Mouse (Mus musculus): ENCODE data around the gene Dnajc14. TPM values are rescaled to one million over a fixed set of nuclear protein-coding genes. Genes with fewer than 3 reads are reported as not detected.

Dnajc14 gene
- polyA plus RNA-seq (2014; fragmentation: Illumina TruSeq; extraction: RNeasy Lipid Tissue Mini Kit (QIAGEN cat#74804); ENCODE audit: low read depth, low replicate concordance) = 33.2 TPM

GRCm38 (mm10) chr10:128803771-128804270 lies at the start of gene Dnajc14:
Gene Dnajc14, plus strand, starts transcription at chr10:128804062.

GRCm38 (mm10) chr10:128790398-128791124 lies 13.3 kb upstream of the Dnajc14 start, which contains the start of gene Mmp19:
Gene Mmp19, plus strand, starts transcription at chr10:128790910.

GRCm38 (mm10) chr10:128804271-128805091 lies 619 bp downstream of the Dnajc14 start, which contains the start of gene Tmem198b:
Gene Tmem198b, minus strand, starts transcription at chr10:128804370.

GRCm38 (mm10) chr10:128817033-128817432 lies 13.2 kb downstream of the Dnajc14 start, which contains the start of gene Sarnp:
Gene Sarnp, plus strand, starts transcription at chr10:128817333.

GRCm38 (mm10) chr10:128821358-128822056 lies 17.6 kb downstream of the Dnajc14 start, which contains the start of gene Ormdl2:
Gene Ormdl2, minus strand, starts transcription at chr10:128821645.

Other genes with a start within 250 kb of the Dnajc14 start
- 69.1 TPM for gene Pa2g4, start 238.1 kb upstream of the Dnajc14 start, polyA plus RNA-seq (2014; fragmentation: Illumina TruSeq; extraction: RNeasy Lipid Tissue Mini Kit (QIAGEN cat#74804); ENCODE audit: low read depth, low replicate concordance)
- 28.2 TPM for gene Erbb3, start 214.4 kb upstream of the Dnajc14 start, polyA plus RNA-seq (2014; fragmentation: Illumina TruSeq; extraction: RNeasy Lipid Tissue Mini Kit (QIAGEN cat#74804); ENCODE audit: low read depth, low replicate concordance)
- 7.0 TPM for gene Rps26, start 177.3 kb upstream of the Dnajc14 start, polyA plus RNA-seq (2014; fragmentation: Illumina TruSeq; extraction: RNeasy Lipid Tissue Mini Kit (QIAGEN cat#74804); ENCODE audit: low read depth, low replicate concordance)
- 1.1 TPM for gene Ikzf4, start 158.1 kb upstream of the Dnajc14 start, polyA plus RNA-seq (2014; fragmentation: Illumina TruSeq; extraction: RNeasy Lipid Tissue Mini Kit (QIAGEN cat#74804); ENCODE audit: low read depth, low replicate concordance)
- gene Suox, start 130.0 kb upstream of the Dnajc14 start, polyA plus RNA-seq (2014; fragmentation: Illumina TruSeq; extraction: RNeasy Lipid Tissue Mini Kit (QIAGEN cat#74804); ENCODE audit: low read depth, low replicate concordance) = 25.8 TPM
- gene Rab5b, start 107.8 kb upstream of the Dnajc14 start, polyA plus RNA-seq (2014; fragmentation: Illumina TruSeq; extraction: RNeasy Lipid Tissue Mini Kit (QIAGEN cat#74804); ENCODE audit: low read depth, low replicate concordance) = 128 TPM
- not detected for gene Pmel, start 99.9 kb upstream of the Dnajc14 start, polyA plus RNA-seq (2014; fragmentation: Illumina TruSeq; extraction: RNeasy Lipid Tissue Mini Kit (QIAGEN cat#74804); ENCODE audit: low read depth, low replicate concordance)
- 8.1 TPM for gene Cdk2, start 99.0 kb upstream of the Dnajc14 start, polyA plus RNA-seq (2014; fragmentation: Illumina TruSeq; extraction: RNeasy Lipid Tissue Mini Kit (QIAGEN cat#74804); ENCODE audit: low read depth, low replicate concordance)
- 8.3 TPM for gene Dgka, start 59.2 kb upstream of the Dnajc14 start, polyA plus RNA-seq (2014; fragmentation: Illumina TruSeq; extraction: RNeasy Lipid Tissue Mini Kit (QIAGEN cat#74804); ENCODE audit: low read depth, low replicate concordance)
- gene Pym1, start 56.2 kb upstream of the Dnajc14 start, polyA plus RNA-seq (2014; fragmentation: Illumina TruSeq; extraction: RNeasy Lipid Tissue Mini Kit (QIAGEN cat#74804); ENCODE audit: low read depth, low replicate concordance) = 0.57 TPM
- 0.36 TPM for gene Mmp19, start 13.2 kb upstream of the Dnajc14 start, polyA plus RNA-seq (2014; fragmentation: Illumina TruSeq; extraction: RNeasy Lipid Tissue Mini Kit (QIAGEN cat#74804); ENCODE audit: low read depth, low replicate concordance)
- 2.6 TPM for gene Tmem198b, start 308 bp downstream of the Dnajc14 start, polyA plus RNA-seq (2014; fragmentation: Illumina TruSeq; extraction: RNeasy Lipid Tissue Mini Kit (QIAGEN cat#74804); ENCODE audit: low read depth, low replicate concordance)
- 248 TPM for gene Sarnp, start 13.3 kb downstream of the Dnajc14 start, polyA plus RNA-seq (2014; fragmentation: Illumina TruSeq; extraction: RNeasy Lipid Tissue Mini Kit (QIAGEN cat#74804); ENCODE audit: low read depth, low replicate concordance)
- gene Ormdl2, start 17.6 kb downstream of the Dnajc14 start, polyA plus RNA-seq (2014; fragmentation: Illumina TruSeq; extraction: RNeasy Lipid Tissue Mini Kit (QIAGEN cat#74804); ENCODE audit: low read depth, low replicate concordance) = 130 TPM
- 3.1 TPM for gene Gdf11, start 87.7 kb downstream of the Dnajc14 start, polyA plus RNA-seq (2014; fragmentation: Illumina TruSeq; extraction: RNeasy Lipid Tissue Mini Kit (QIAGEN cat#74804); ENCODE audit: low read depth, low replicate concordance)
- 1,560 TPM for gene Cd63, start 96.9 kb downstream of the Dnajc14 start, polyA plus RNA-seq (2014; fragmentation: Illumina TruSeq; extraction: RNeasy Lipid Tissue Mini Kit (QIAGEN cat#74804); ENCODE audit: low read depth, low replicate concordance)
- gene Rdh5, start 118.8 kb downstream of the Dnajc14 start, polyA plus RNA-seq (2014; fragmentation: Illumina TruSeq; extraction: RNeasy Lipid Tissue Mini Kit (QIAGEN cat#74804); ENCODE audit: low read depth, low replicate concordance) = 5.7 TPM
- gene Bloc1s1, start 120.0 kb downstream of the Dnajc14 start, polyA plus RNA-seq (2014; fragmentation: Illumina TruSeq; extraction: RNeasy Lipid Tissue Mini Kit (QIAGEN cat#74804); ENCODE audit: low read depth, low replicate concordance) = 12.2 TPM
- 0.85 TPM for gene Itga7, start 129.8 kb downstream of the Dnajc14 start, polyA plus RNA-seq (2014; fragmentation: Illumina TruSeq; extraction: RNeasy Lipid Tissue Mini Kit (QIAGEN cat#74804); ENCODE audit: low read depth, low replicate concordance)
- gene Mettl7b, start 156.9 kb downstream of the Dnajc14 start, polyA plus RNA-seq (2014; fragmentation: Illumina TruSeq; extraction: RNeasy Lipid Tissue Mini Kit (QIAGEN cat#74804); ENCODE audit: low read depth, low replicate concordance) = 25.7 TPM
- gene Olfr9, start 185.4 kb downstream of the Dnajc14 start, polyA plus RNA-seq (2014; fragmentation: Illumina TruSeq; extraction: RNeasy Lipid Tissue Mini Kit (QIAGEN cat#74804); ENCODE audit: low read depth, low replicate concordance) = not detected
- gene Olfr763, start 206.7 kb downstream of the Dnajc14 start, polyA plus RNA-seq (2014; fragmentation: Illumina TruSeq; extraction: RNeasy Lipid Tissue Mini Kit (QIAGEN cat#74804); ENCODE audit: low read depth, low replicate concordance) = not detected
- not detected for gene Olfr764-ps1, start 235.8 kb downstream of the Dnajc14 start, polyA plus RNA-seq (2014; fragmentation: Illumina TruSeq; extraction: RNeasy Lipid Tissue Mini Kit (QIAGEN cat#74804); ENCODE audit: low read depth, low replicate concordance)
- not detected for gene Olfr765, start 245.9 kb downstream of the Dnajc14 start, polyA plus RNA-seq (2014; fragmentation: Illumina TruSeq; extraction: RNeasy Lipid Tissue Mini Kit (QIAGEN cat#74804); ENCODE audit: low read depth, low replicate concordance)

Data from kidney, adult 10 weeks (tissue).